Mouse (Mus musculus) layer of hippocampus, postnatal 36 days (tissue): ENCODE data around the gene Olfr92. TPM values are rescaled to one million over a fixed set of nuclear protein-coding genes. Genes with fewer than 3 reads are reported as not detected.
"Not testable (repeated sequence)": the region's sequence is repeated elsewhere in the genome, so short reads cannot be mapped to it uniquely, and the experiment has no call there.

Source experiments
- DNase-seq, 2 experiments: peaks; one replicate each; pipeline ENCODE4 v3.0.0; 2022
- total RNA-seq, 2 experiments: library from RNA; stranded (reverse); gene quantifications; 2 replicates each; pipeline ENCODE4 v1.2.3; 2021

The Olfr92 gene
- total RNA-seq: not detected

DNA sequence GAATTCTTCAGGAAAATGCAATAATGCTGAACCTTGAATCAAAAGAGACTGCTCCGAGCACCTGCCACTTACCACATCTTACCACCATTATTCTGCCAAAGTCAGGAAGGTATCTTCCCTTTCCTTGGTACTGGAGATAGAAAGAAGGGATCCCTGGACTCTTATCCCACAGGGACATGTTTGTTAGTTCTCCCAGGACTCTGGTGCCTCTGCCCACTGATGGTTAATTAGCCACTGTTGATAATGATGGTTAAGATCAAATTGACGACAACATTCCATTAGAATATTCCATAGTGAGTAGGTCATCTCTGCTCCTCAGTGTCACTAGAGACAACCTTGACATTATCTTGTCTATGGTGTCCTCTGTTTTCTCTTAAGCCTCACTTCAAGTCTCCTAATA lies at the start of gene Olfr92:
TSS of gene Olfr92 (minus strand) at position 101 of the 400 bp plus-strand sequence.
- DNase-seq: no peak

- DNase-seq: no peak
Observed at GRCm38 (mm10) chr17:37161394-37161793, 41.5 kb upstream of the Olfr92 start, which contains the start of gene Olfr93. Gene Olfr93 (minus strand): TSS chr17:37161494.

GRCm38 (mm10) chr17:37131366-37131765 lies 11.5 kb upstream of the Olfr92 start:
- DNase-seq: not testable (repeated sequence)

DNA sequence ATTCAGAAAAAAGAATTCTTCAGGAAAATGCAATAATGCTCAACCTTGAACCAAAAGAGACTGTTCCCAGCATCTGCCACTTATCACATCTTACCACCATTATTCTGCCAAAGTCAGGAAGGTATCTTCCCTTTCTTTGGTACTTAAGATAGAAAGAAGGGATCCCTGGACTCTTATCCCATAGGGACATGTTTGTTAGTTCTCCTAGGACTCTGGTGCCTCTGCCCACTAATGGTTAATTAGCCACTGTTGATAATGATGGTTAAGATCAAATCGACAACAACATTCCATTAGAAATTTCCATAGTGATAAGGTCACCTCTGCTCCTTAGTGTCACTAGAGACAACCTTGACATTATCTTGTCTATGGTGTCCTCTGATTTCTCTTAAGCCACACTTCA lies 21.7 kb downstream of the Olfr92 start, which contains the start of gene Olfr91:
TSS of gene Olfr91 (minus strand) at position 101 of the 400 bp plus-strand sequence.
- no peak for DNase-seq

GRCm38 (mm10) chr17:37093289-37093688 lies 26.6 kb downstream of the Olfr92 start:
- no peak for DNase-seq

GRCm38 (mm10) chr17:37092198-37092597 lies 27.7 kb downstream of the Olfr92 start:
- DNase-seq: no peak

GRCm38 (mm10) chr17:37088399-37088798 lies 31.5 kb downstream of the Olfr92 start, which contains the start of gene Olfr90:
Gene Olfr90 (minus strand): TSS chr17:37088499.
- no peak for DNase-seq

DNA sequence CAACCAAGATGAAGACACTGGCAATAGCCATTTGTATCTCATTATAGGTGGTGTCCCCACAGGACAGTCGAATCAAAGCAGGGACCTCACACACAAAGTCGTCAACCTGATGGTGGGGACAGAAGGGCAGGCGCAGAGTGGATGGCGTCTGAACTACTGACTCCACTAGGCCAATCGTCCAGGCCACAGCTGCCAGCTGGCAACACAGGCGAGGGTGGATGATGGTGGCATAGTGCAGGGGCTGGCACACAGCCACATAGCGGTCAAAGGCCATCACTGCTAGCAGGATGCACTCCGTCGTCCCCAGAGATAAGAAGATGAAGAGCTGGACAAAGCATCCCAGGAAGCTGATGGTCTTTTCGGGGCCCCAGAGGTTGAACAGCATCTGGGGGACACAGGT lies 34.3 kb downstream of the Olfr92 start:
- no peak for DNase-seq

- no peak for DNase-seq
Observed at GRCm38 (mm10) chr17:37084632-37085031, 35.3 kb downstream of the Olfr92 start.

GRCm38 (mm10) chr17:37083327-37083726 lies 36.6 kb downstream of the Olfr92 start:
- no peak for DNase-seq

DNA sequence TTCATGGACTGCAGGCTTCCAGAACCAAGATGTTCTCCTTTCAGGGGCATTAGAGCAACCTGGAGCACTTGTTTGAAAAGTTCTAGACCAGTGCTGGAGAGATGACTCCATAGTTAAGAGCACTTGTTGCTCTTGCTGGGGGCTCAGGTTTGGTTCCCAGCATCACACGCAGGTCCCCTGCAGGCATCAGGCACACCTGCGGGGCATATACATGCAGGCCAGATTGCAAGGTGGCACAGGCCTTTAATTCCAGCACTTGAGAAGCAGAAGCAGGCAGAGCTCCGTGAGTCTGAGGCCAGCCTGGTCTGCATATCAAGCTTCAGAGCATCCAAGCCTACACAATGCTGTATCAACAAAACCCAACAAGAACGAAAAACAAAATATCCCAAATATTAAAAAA lies 38.2 kb downstream of the Olfr92 start:
- DNase-seq: no peak

DNA sequence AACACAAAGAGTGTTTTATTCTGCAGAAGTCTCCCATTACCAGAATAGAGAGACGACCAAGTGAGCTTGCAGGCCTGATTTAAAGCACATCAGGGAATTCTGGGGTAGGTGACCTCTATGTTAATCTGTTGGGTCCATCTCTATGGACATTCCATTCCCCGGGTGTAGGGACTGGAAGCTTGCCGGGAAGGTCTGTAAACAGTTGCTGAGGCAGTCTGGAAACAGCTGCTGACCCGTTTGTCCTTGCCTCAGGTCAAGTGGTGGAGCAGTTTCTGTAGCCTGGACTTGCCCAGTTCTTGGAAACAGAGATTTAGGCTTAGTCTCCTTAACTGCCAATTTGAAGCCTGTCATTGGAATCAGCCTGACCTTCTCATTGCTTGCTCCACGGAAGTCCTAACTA lies 39.8 kb downstream of the Olfr92 start:
- DNase-seq: no peak

DNA sequence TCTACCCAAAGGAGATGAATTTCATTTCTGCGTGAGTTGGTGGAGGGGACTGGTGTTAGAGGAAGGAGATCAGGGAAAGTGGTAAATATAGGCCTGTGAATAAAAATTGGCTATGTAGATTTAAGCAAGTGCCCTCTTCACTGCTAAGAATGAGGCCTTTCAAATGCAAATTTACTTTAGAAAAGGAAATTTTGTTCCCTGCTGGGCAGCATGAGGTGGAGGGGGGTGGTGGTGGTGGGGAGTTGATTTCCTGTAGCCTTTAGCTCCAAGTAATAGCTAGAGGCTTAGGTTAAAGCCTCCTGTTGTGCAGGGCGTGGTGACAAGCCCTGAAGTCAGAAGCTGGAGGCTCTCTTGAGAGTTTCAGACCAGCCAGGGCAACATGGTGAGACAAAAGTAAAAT lies 40.9 kb downstream of the Olfr92 start:
- no peak for DNase-seq

- DNase-seq: no peak
Observed at GRCm38 (mm10) chr17:37078193-37078592, 41.7 kb downstream of the Olfr92 start.

DNA sequence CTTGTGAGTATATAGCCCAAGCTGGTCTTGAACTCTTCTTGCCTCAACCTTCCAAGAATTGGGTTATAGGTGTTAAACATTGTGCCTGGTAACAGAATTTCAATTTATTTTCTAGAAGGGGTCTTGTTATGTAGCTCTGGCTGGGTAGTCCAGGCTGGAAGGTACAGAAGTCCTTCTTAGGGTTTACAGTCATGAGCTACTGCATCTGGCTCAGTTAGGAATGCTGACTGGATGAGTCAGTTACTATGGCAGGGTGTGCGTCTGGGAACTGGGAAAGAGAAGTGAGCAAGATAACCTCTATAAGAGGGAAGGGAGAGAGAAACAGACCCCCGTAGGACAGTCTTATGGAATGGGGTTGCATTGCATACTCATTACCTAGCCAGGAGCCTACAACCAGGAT lies 44.1 kb downstream of the Olfr92 start:
- DNase-seq: no peak

GRCm38 (mm10) chr17:37075181-37075580 lies 44.7 kb downstream of the Olfr92 start:
- DNase-seq: no peak

DNA sequence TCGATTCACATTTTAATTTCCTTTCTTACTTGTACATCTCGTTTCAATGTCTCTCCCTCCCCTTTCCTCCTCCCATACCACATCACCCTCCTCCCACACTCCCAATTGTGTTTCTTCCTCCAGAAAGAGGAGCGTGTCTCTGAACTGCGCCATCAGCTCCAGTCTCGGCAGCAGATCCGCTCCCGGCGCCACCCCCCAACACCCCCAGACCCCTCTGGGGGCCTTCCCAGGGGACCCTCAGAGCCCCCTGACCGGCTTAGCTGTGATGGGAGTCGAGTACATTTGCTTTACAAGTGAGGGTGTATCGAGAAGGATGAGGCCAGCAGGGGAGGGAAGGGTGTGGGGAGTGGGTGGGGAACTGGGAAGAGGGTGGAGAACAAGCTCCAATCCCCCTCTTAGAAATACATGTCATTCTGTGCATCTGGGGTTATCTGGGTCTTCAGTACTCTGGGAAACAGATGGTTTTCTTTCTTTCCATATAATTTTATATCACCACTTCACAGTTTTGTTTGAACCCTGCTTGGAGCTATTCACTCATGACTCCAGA lies 47.1 kb downstream of the Olfr92 start:
- DNase-seq: no peak

DNA sequence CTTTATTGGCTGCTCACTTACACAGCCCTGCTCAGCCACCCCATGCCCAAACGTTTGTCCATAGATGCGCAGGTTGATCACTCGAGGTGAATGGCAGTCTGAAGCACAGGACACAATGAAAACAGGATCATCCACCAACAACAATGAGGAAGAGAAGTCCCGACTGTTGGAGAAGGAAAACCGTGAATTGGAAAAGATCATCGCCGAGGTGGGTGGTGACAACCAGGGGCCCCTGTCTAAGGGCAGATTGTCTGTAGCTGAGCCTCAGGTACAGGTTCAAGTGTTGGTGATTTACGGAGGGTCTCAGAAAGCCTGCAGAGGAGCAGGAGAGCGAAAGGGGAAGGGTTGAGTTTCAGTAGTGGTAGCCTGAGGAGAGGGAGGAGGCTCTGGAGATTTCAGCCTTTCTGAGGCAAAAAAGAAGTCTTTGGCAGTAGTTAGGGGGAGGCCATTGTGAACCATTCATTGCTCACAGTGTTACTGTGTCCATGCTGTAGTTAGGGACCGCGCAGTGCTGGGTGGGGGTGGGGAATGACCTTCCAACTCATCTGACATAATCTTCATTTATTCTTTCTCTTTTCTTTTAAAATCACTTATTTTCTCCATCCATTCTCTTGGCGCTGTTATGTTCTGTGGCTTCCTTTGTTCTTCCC lies 47.7 kb downstream of the Olfr92 start:
- no peak for DNase-seq

DNA sequence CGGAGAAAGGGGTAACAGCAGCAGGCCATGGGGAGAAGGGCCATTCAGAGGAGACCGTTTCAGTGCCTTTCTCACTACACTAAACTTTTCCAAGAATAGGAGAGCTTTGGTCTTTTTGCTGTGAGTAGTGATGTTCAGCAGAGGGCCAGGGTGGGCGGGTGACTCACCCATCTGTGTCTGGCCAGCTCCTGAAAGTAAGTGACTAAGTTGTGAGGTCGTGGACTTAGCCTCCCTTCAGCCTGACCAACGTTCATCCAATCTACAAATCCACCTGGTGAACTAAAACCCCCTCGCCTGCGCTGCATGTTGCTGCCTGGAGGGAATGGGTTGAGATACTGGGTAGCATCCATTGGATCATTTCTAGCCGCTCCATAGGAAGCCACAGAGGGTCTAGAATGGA lies 49.8 kb downstream of the Olfr92 start:
- no peak for DNase-seq

DNA sequence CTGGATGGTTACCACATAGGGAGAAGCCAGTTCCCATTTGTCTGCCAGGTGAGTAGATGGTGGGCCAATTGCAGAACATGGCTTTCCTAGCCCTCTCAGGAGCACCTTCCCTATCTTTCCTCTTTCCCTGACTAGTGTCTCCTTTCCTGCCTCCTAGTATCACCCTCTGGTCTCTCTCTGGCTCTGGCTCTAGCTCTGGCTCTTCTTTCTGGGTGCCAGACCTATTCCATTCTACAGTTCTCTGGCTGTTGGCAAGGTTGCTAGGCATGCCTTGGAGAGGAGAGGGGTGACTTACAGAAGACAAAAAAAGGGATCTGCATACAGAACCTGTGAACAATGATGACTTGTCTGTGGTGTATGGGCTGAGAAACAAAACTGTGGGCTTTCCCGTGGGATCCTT lies 52.0 kb downstream of the Olfr92 start:
- no peak for DNase-seq

DNA sequence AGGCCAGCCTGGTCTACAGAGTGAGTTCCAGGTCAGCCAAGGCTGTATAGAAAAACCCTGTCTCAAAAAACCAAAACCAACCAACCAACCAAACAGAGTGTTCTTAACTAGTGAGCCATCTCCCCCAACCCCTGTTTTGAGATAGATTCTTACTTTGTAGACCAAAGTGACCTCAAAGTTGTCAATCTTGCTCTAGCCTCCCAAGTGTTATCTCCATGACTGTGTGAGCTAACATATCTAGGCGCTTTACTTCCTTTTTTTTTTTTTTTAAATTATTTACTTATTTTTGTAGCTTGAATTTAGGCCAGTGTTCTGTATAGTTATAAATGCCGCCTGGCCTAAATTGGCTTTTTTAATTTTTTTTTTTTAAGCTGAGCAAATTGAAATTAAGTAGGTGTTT lies 53.9 kb downstream of the Olfr92 start:
- DNase-seq: no peak

GRCm38 (mm10) chr17:37063686-37064495 lies 56.0 kb downstream of the Olfr92 start:
- DNase-seq: no peak

DNA sequence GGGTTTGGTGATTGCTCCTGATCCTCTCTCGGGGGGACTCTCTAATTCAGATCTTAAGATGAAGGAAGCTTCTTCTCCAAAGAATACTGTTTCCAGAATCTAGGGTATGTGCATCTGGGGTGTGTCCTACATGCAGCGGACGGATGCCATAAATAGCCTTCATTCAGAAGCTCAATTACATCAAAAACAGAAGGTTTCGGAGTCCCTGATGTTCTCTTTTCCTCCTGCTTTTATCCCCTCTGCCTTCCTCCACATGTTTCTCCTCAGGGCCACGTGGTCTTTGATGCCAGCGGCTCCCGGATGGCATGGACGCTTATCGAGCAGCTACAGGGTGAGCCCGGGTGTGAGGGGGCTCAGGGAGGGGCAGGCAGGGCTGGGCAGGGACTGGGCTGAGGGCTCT lies 56.8 kb downstream of the Olfr92 start:
- no peak for DNase-seq
